Mouse (Mus musculus) olfactory bulb, adult 2 months (tissue): Measurements from ENCODE around the gene Gm6871. TPM values are rescaled to one million over a fixed set of nuclear protein-coding genes. Genes with fewer than 3 reads are reported as not detected.
A peak's percentile ranks its signal among the peaks of the same experiment; 100 is the strongest.
"Not testable (repeated sequence)": the region's sequence is repeated elsewhere in the genome, so short reads cannot be mapped to it uniquely, and the experiment has no call there.

Experiments
- H3K27ac ChIP-seq: fragments of 200-500 bp; 2 replicates; pipeline ENCODE4 v1.5.1; 2012; ENCODE audit warnings: low read depth, low read length; ENCODE audit not compliant: insufficient read depth
- H3K4me1 ChIP-seq: fragments of 200-500 bp; 2 replicates; pipeline ENCODE4 v1.6.1; 2012; ENCODE audit warnings: low read length; ENCODE audit not compliant: control insufficient read depth, insufficient read depth
- H3K4me3 ChIP-seq: fragments of 200-500 bp; 2 replicates; pipeline ENCODE4 v1.5.1; 2012; ENCODE audit warnings: mild to moderate bottlenecking, low read depth, low read length, moderate library complexity; ENCODE audit not compliant: insufficient read depth
- CTCF ChIP-seq: fragments of 200-500 bp; IDR thresholded peaks from 2 replicates; pipeline ENCODE4 v1.5.1; 2012; ENCODE audit warnings: low read depth, mild to moderate bottlenecking, low read length, moderate library complexity; ENCODE audit not compliant: insufficient read depth
- POLR2A ChIP-seq: fragments of 200-500 bp; IDR thresholded peaks from 2 replicates; pipeline ENCODE4 v1.6.1; 2012; ENCODE audit warnings: mild to moderate bottlenecking, low read depth, low read length, moderate library complexity; ENCODE audit not compliant: insufficient read depth
- WGBS: fragments of 180-500 bp; shearing (Covaris S2); methylation state at CpG from one replicate; pipeline ENCODE4 v1.1.7; 2018; 5-methylcytosine and 5-hydroxymethylcytosine counted together
- polyA plus RNA-seq: library from polyadenylated mRNA; stranded (reverse); fragments of >200 nt; gene quantifications from 2 replicates; pipeline ENCODE4 v1.2.4, GENCODE M21; 2012; ENCODE audit warnings: low replicate concordance; ENCODE audit not compliant: missing spikeins, insufficient read depth, insufficient read length

Gm6871 gene
- polyA plus RNA-seq, 1 experiment, result not detected

GRCm38 (mm10) chr7:41512672-41513071, 60.8 kb downstream of the Gm6871 start:
- Histone ChIP-seq H3K4me3 (no peak overlapping the region), H3K27ac (no peak overlapping the region), H3K4me1 (no peaks in the 10 kb centered on the region)
- WGBS, result 77% methylated on average over 3 of the region's 3 CpGs
- TF ChIP-seq POLR2A (no peak), CTCF (no peak)

GRCm38 (mm10) chr7:41512207-41512606, 61.3 kb downstream of the Gm6871 start:
- WGBS, result 14% methylated on average over 1 of the region's 1 CpGs
- no peaks in the 10 kb centered on the region for H3K4me1 ChIP-seq
- no peak for TF ChIP-seq POLR2A
- no peak for TF ChIP-seq CTCF
- H3K27ac ChIP-seq, result no peak overlapping the region
- no peak overlapping the region for H3K4me3 ChIP-seq

GRCm38 (mm10) chr7:41502402-41502801, 71.1 kb downstream of the Gm6871 start:
- 67% methylated on average over 1 of the region's 1 CpGs for WGBS
- Histone ChIP-seq H3K4me1 (no peaks in the 10 kb centered on the region), H3K27ac (no peak overlapping the region), H3K4me3 (no peak overlapping the region)
- TF ChIP-seq CTCF, result no peak

GRCm38 (mm10) chr7:41500151-41500934, 73.1 kb downstream of the Gm6871 start:
- Histone ChIP-seq H3K27ac (no peak overlapping the region), H3K4me3 (peak overlapping the region; percentile 50), H3K4me1 (no peaks in the 10 kb centered on the region)
- TF ChIP-seq CTCF, result no peak
- TF ChIP-seq POLR2A, result no peak
- WGBS, result 18% methylated on average over 22 of the region's 22 CpGs

- Histone ChIP-seq H3K27ac (no peak within 1 kb of the TSS), H3K4me1 (no peaks in the 10 kb centered on the region), H3K4me3 (peak within 1 kb of the TSS; percentile 51)
- 0% methylated on average over 18 of the region's 18 CpGs for WGBS
- TF ChIP-seq CTCF (no peak), POLR2A (peak; percentile 31; the same call in 1 of the 2 replicates)
These were observed 73.9 kb downstream of the Gm6871 start, which contains the start of the genes Gm20449 and AW146154 for GRCm38 (mm10) chr7:41499389-41500049. TSS of gene Gm20449 (minus strand) at chr7:41499417. TSS of gene AW146154 (minus strand) at chr7:41499890.

- not testable (repeated sequence) for H3K4me1 ChIP-seq, H3K27ac ChIP-seq
- H3K4me3 ChIP-seq, result peak overlapping the region; percentile 51
- 0% methylated on average over 6 of the region's 6 CpGs for WGBS
These were observed 74.5 kb downstream of the Gm6871 start for GRCm38 (mm10) chr7:41499018-41499388.

- not testable (repeated sequence) for H3K4me1 ChIP-seq, H3K27ac ChIP-seq, H3K4me3 ChIP-seq
- WGBS, result 66% methylated on average over 3 of the region's 4 CpGs
These were observed 75.0 kb downstream of the Gm6871 start for GRCm38 (mm10) chr7:41498464-41498863.

- WGBS, result 100% methylated on average over 2 of the region's 2 CpGs
- H3K4me1 ChIP-seq, result no peaks in the 10 kb centered on the region
- TF ChIP-seq CTCF (no peak), POLR2A (no peak)
These were observed 75.6 kb downstream of the Gm6871 start for GRCm38 (mm10) chr7:41497871-41498270.

More at GRCm38 (mm10) chr7:41497871-41498270, 75.6 kb downstream of the Gm6871 start:
- H3K4me3 ChIP-seq, result no peak overlapping the region
- no peak overlapping the region for H3K27ac ChIP-seq

Other genes starting within 250 kb of the Gm6871 start
- not detected in 2 replicates for gene AI987944, start 180.3 kb downstream of the Gm6871 start, polyA plus RNA-seq
- not detected in 2 replicates for gene Vmn2r57, start 125.0 kb downstream of the Gm6871 start, polyA plus RNA-seq
- gene Gm20449, start 74.2 kb downstream of the Gm6871 start, polyA plus RNA-seq, result not detected in 2 replicates
- gene AW146154, start 73.8 kb downstream of the Gm6871 start, polyA plus RNA-seq, result not detected in 2 replicates
- gene 2610021A01Rik, start 25.6 kb upstream of the Gm6871 start, polyA plus RNA-seq, result not detected in 2 replicates
- not detected in 2 replicates for gene Zfp788, start 59.5 kb upstream of the Gm6871 start, polyA plus RNA-seq